In genomic region chrX:133650379-133650778, GRCm38 (mm10) we compare ENCODE assay signal across 16 mouse cellular contexts. TPM values are rescaled to one million over a fixed set of nuclear protein-coding genes. Genes with fewer than 3 reads are reported as not detected.
"Had no signal": no experiment of that assay in that cellular context is flagged by ENCODE, and none has a peak within 500 bp of the region (broad histone marks: within the 10 kb centered on the region; RNA-seq: fewer than 3 reads in every experiment).

No protein-coding gene starts in this region.

- H3K27me3 ChIP-seq: lung, embryonic 15.5 days; neural tube, embryonic 12.5 days had no signal

- H3K4me3 ChIP-seq: lung, embryonic 15.5 days; megakaryocyte, embryonic 14.5 days; midbrain, embryonic 13.5 days; midbrain, embryonic 15.5 days; neural tube, embryonic 12.5 days had no signal

- ATAC-seq: lung, postnatal 0 days; midbrain, embryonic 13.5 days; midbrain, embryonic 15.5 days had no signal

- H3K4me2 ChIP-seq: lung, embryonic 15.5 days; midbrain, embryonic 11.5 days; midbrain, embryonic 13.5 days; midbrain, embryonic 15.5 days; neural tube, embryonic 12.5 days had no signal

- H3K9me3 ChIP-seq: lung, embryonic 15.5 days; megakaryocyte, embryonic 14.5 days; midbrain, embryonic 13.5 days; midbrain, embryonic 15.5 days; neural tube, embryonic 12.5 days had no signal

- DNase-seq: lung, adult 2 months; lung, postnatal 14 days; lung, postnatal 36 days; right cerebral cortex, postnatal 14 days; thymus, adult 2 months; thymus, postnatal 25 days; thymus, postnatal 4 days had no signal

- H3K27ac ChIP-seq: liver, embryonic 14.5 days; lung, embryonic 15.5 days; macrophage; midbrain, embryonic 13.5 days; midbrain, embryonic 15.5 days; neural tube, embryonic 12.5 days had no signal

- H3K36me3 ChIP-seq: lung, embryonic 15.5 days; midbrain, embryonic 13.5 days; midbrain, embryonic 15.5 days; neural tube, embryonic 12.5 days had no signal

- H3K4me1 ChIP-seq: lung, embryonic 15.5 days; megakaryocyte, embryonic 14.5 days; midbrain, embryonic 13.5 days; midbrain, embryonic 15.5 days; neural tube, embryonic 12.5 days had no signal

- H3K9ac ChIP-seq: liver, embryonic 14.5 days; lung, embryonic 15.5 days; midbrain, embryonic 13.5 days; midbrain, embryonic 15.5 days; neural tube, embryonic 12.5 days had no signal

RNA-seq across cellular contexts. Expression of gene Pcdh19, which starts 38.4 kb away (rescaled TPM):
- polyA plus RNA-seq: macrophage had no signal
